Mouse (Mus musculus) left cerebral cortex, postnatal 25 days (tissue): ENCODE results near the gene Setdb1. TPM values are rescaled to one million over a fixed set of nuclear protein-coding genes. Genes with fewer than 3 reads are reported as not detected.
A peak's percentile ranks its signal among the peaks of the same experiment; 100 is the strongest.

ENCODE experiments used
- DNase-seq, 2 experiments: peaks; one replicate each; pipeline ENCODE4 v3.0.0; 2022; ENCODE audit warnings: low spot score in 2 of 2, mixed read lengths in 1 of 2
- intact Hi-C: fragments of 180-260 bp; cut with DNase I; formaldehyde crosslinking; loops from one replicate; pipeline ENCODE4 v1.15.1; 2025
- total RNA-seq, 2 experiments: library from RNA; stranded (reverse); gene quantifications; 2 replicates each; pipeline ENCODE4 v1.2.3; 2021

Setdb1 gene
- total RNA-seq, 2 experiments from 2014 or later, result 34.7 to 37.4 TPM

- DNase-seq, result peak; percentile 25 to 36
- intact Hi-C loops, result loop anchor here (5.0 kb wide), 1 partner anchor 53 kb away; the partner anchor contains the start of gene Cdc42se1
These were observed 76.3 kb downstream of the Setdb1 start for GRCm38 (mm10) chr3:95280747-95281146.

GRCm38 (mm10) chr3:95277149-95277551 is 79.9 kb downstream of the Setdb1 start:
- no peak for DNase-seq
- intact Hi-C loops, result no loop called here

GRCm38 (mm10) chr3:95276428-95276934 is 80.5 kb downstream of the Setdb1 start:
- intact Hi-C loops, result no loop called here
- no peak for DNase-seq

DNA sequence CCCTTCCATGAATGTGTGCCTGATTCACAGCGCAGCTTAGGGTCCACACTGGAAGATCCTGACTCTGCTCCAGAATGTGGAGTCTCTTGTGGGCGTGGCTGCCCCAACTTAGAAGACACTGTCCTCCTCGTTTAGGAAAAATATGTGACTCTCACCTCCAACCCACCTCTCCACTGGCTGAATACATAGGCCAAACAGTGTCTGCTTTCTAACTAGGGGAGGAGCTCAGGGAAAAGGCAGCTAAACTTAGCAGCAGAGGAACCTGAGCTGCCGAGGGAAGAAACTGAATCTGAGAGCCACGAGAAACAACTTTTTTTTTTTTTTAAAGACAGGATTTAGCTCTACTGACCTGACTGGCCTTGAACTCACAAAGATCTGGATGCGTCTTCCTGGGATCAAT is 81.8 kb downstream of the Setdb1 start:
- DNase-seq, result no peak
- intact Hi-C loops, result no loop called here

- DNase-seq, result no peak
- intact Hi-C loops, result no loop called here
These were observed 82.5 kb downstream of the Setdb1 start for GRCm38 (mm10) chr3:95274453-95274852.

Other genes starting within 250 kb of the Setdb1 start
- gene Vps72, start 246.2 kb downstream of the Setdb1 start, total RNA-seq, result 10 to 100 TPM; 36.2 to 43.7 TPM
- not detected for gene Tmod4, start 232.7 kb downstream of the Setdb1 start, total RNA-seq
- 10 to 100 TPM; 42.1 to 46.2 TPM for gene Scnm1, start 223.2 kb downstream of the Setdb1 start, total RNA-seq
- 10 to 100 TPM; 16.8 to 18.1 TPM for gene Lysmd1, start 223.1 kb downstream of the Setdb1 start, total RNA-seq
- gene Tnfaip8l2, start 214.8 kb downstream of the Setdb1 start, total RNA-seq, result 1 to 10 TPM; 2.6 to 3.2 TPM
- gene Sema6c, start 196.7 kb downstream of the Setdb1 start, total RNA-seq, result 10 to 100 TPM; 24.7 to 25.3 TPM
- gene Gabpb2, start 139.3 kb downstream of the Setdb1 start, total RNA-seq, result 1 to 10 TPM; 7.5 to 8.9 TPM
- 10 to 100 TPM; 60.0 TPM for gene Cdc42se1, start 128.5 kb downstream of the Setdb1 start, total RNA-seq
- 100 to 1,000 TPM; 329 to 339 TPM for gene Mllt11, start 125.0 kb downstream of the Setdb1 start, total RNA-seq
- under 1 TPM in 1 of 2 experiments, not detected in 1; 0.18 TPM for gene Gm128, start 115.6 kb downstream of the Setdb1 start, total RNA-seq
- under 1 TPM; 0.62 to 0.66 TPM for gene Bnipl, start 106.0 kb downstream of the Setdb1 start, total RNA-seq
- 10 to 100 TPM; 18.7 to 20.5 TPM for gene Mindy1, start 75.9 kb downstream of the Setdb1 start, total RNA-seq
- 10 to 100 TPM; 22.6 to 24.8 TPM for gene Prune1, start 75.1 kb downstream of the Setdb1 start, total RNA-seq
- gene Anxa9, start 50.0 kb downstream of the Setdb1 start, total RNA-seq, result under 1 TPM; 0.57 to 0.78 TPM
- 10 to 100 TPM; 44.5 to 48.9 TPM for gene Cers2, start 42.4 kb downstream of the Setdb1 start, total RNA-seq
- gene 4930558C23Rik, start 45.6 kb upstream of the Setdb1 start, total RNA-seq, result not detected
- 10 to 100 TPM; 32.5 to 37.0 TPM for gene Arnt, start 77.2 kb upstream of the Setdb1 start, total RNA-seq
- 1 to 10 TPM; 5.9 to 8.1 TPM for gene Ctsk, start 142.1 kb upstream of the Setdb1 start, total RNA-seq
- gene Ctss, start 169.6 kb upstream of the Setdb1 start, total RNA-seq, result 10 to 100 TPM; 55.9 to 60.1 TPM
- gene Hormad1, start 202.5 kb upstream of the Setdb1 start, total RNA-seq, result not detected
- gene Golph3l, start 231.7 kb upstream of the Setdb1 start, total RNA-seq, result 10 to 100 TPM; 20.4 to 20.6 TPM